Mouse (Mus musculus): ENCODE measurements around the gene Mgat1. TPM values are rescaled to one million over a fixed set of nuclear protein-coding genes. Genes with fewer than 3 reads are reported as not detected.

Mgat1 gene
- polyA plus RNA-seq, 1 experiment = 65.9 TPM

DNA sequence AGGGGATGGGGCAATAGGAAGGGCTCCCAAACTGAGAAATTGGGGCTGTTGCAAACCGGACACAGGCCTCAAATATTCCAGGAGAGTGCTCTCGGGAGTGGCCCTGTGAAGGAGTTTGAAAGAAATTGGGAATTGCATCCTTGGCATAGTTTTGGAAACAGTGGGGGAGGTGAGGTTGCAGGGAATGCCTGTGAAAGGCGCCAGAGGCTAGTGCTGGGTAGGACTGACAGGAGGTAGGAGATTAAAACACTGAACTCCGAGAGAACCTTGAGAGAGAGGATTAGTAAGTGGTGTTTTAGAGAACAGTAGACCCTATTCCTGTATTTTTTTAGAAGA, 572 bp downstream of the Mgat1 start:
- no peak for TF ChIP-seq CTCF (IDR thresholded peaks at IDR 0.05; ENCODE audit: borderline replicate concordance, extremely low read depth, insufficient read depth, insufficient read length)
- no peak for TF ChIP-seq POLR2A (IDR thresholded peaks at IDR 0.05; ENCODE audit: borderline replicate concordance, extremely low read depth, insufficient read depth, insufficient read length, poor library complexity, severe bottlenecking)

DNA sequence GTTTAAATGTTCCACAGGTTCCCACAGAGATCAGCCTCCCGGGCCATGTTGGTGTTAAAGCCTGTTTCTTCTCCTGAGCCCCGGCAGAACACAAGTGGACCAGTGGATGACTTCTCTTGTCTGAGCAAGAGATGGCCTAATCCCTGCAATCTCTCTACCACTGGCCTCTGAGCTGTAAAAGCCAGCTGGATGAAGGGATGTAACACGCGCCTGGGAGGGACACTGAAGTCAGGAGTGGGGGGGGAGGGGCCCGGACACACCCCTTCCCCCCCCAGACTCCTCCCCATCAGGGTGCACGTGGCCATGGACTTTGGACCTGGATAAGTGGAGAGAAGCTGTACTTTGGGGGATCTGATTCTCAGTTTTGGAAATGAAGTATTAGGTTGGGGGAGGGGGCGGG, 1.2 kb downstream of the Mgat1 start:
- DNase-seq (ENCODE audit: low read depth) = no peak
- TF ChIP-seq POLR2A (IDR thresholded peaks at IDR 0.05; ENCODE audit: borderline replicate concordance, extremely low read depth, insufficient read depth, insufficient read length, poor library complexity, severe bottlenecking) (no peak), CTCF (IDR thresholded peaks at IDR 0.05; ENCODE audit: borderline replicate concordance, extremely low read depth, insufficient read depth, insufficient read length) (no peak)

More for the DNA sequence above, 572 bp downstream of the Mgat1 start:
- no peak for DNase-seq (ENCODE audit: low read depth)

DNA sequence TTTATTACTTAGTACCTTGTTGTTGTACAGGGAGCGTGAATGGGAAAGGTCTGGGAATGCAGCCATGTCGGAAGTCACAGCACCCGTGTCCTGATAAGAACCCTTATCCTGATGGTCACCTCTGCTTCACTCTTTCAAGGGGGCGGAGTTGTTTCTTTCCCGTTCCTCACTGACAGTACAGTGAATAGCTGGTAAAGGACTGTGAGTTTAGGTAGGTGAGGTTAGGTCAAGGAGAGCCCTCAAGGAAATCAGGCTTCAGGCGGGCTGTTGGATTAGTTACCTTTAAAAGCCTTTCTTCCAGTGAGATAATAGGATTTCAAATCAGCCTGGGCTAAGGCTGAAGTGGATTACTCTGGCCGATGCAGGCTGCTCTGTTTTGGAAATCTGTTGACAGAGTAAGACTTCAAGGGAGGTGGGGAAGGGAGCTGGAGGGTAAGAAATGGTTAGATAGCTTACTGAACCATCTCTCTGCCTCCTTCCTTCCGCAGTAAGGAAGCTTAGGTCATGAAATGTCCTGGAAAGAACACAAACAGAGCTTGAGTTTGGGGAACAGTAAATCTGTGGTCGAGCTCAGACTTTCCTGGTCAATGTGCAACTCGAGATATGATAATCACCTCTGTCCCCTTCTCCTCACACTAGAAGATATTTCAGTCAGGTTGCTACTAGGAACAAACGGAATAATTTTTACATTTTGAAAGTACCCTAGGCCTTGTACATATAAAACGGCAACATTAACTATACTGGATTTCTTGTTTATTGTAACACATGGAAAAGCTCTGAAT, 1.8 kb downstream of the Mgat1 start:
- TF ChIP-seq CTCF (IDR thresholded peaks at IDR 0.05; ENCODE audit: borderline replicate concordance, extremely low read depth, insufficient read depth, insufficient read length) (no peak), POLR2A (IDR thresholded peaks at IDR 0.05; ENCODE audit: borderline replicate concordance, extremely low read depth, insufficient read depth, insufficient read length, poor library complexity, severe bottlenecking) (no peak)
- DNase-seq (ENCODE audit: low read depth) = no peak

DNA sequence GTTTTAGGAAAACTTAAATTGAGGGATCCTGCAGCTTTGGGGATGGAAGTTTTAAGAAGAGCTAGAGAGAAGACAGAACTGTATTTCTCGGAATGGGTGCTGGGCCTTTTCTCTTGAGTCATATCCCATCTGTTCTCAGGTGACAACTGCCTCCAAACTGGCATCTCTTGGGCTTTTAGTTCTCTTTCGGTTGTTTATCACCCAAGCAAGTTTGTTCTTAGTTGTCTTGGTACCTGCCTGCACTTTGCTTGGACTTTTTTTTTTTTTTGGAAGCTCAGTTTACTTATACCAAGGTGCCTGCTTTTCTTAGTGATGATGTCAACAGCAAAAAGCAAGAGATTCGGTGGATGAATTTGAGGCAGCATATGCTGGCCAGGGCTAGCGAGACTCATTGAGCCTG, 2.5 kb downstream of the Mgat1 start:
- TF ChIP-seq POLR2A (IDR thresholded peaks at IDR 0.05; ENCODE audit: borderline replicate concordance, extremely low read depth, insufficient read depth, insufficient read length, poor library complexity, severe bottlenecking) = no peak
- no peak for TF ChIP-seq CTCF (IDR thresholded peaks at IDR 0.05; ENCODE audit: borderline replicate concordance, extremely low read depth, insufficient read depth, insufficient read length)
- DNase-seq (ENCODE audit: low read depth) = no peak

DNA sequence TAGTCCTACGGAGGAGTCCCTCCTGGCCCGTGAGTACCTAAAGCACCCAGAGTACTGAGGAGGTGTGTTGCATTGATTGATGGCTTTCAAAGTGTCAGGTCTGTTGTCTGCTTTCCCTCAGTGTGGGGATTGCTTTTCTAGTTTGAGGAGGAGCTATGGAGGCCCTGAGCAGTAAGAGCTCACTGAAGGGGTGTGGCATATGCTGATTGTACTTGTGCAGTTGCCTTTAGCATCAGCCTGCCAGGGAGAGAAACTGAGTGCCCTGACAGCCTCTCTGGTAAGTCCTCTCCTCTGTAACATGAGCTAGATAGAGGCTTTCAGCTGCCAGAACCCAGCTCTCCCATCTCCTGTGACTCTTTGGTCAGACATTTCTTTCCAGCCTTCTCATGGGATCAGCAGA, 3.3 kb downstream of the Mgat1 start:
- DNase-seq (ENCODE audit: low read depth) = no peak
- TF ChIP-seq POLR2A (IDR thresholded peaks at IDR 0.05; ENCODE audit: borderline replicate concordance, extremely low read depth, insufficient read depth, insufficient read length, poor library complexity, severe bottlenecking) (no peak), CTCF (IDR thresholded peaks at IDR 0.05; ENCODE audit: borderline replicate concordance, extremely low read depth, insufficient read depth, insufficient read length) (no peak)

DNA sequence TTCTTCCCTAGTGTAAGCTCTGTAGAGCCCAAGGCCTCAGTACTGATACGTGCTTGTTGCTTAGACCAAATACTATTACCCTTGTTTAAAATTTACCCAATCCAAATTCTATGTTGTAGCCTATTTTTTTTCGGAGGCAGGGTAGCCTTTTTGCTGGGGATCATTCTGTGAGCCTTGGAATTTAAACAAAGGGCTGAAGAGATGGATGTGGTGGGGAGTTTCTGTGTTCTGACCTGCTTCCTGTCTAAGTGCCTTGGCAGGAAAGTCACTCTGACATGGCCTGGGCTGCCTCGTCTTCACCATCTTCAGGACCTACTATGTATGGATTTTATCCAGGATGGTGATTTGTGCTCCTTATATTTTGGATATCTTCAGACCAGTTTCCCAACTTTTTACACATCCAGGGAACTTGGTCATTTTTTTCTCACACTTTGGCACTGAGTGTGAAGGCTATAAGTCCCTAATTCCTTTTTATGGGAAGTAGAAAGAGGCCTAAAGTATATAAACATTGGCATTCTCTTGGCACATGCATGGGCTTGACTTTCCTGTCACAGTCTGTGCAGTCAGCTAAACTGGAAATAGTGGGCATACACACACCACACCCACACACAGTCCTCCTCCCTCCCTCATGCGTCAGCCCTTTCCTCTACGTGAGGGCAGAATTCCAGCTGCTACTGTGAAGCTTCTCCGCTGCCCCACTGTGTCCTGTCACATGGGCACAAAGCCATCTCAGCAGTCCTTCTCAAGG, 4.4 kb downstream of the Mgat1 start:
- DNase-seq (ENCODE audit: low read depth) = no peak
- TF ChIP-seq CTCF (IDR thresholded peaks at IDR 0.05; ENCODE audit: borderline replicate concordance, extremely low read depth, insufficient read depth, insufficient read length) (no peak), POLR2A (IDR thresholded peaks at IDR 0.05; ENCODE audit: borderline replicate concordance, extremely low read depth, insufficient read depth, insufficient read length, poor library complexity, severe bottlenecking) (no peak)

DNA sequence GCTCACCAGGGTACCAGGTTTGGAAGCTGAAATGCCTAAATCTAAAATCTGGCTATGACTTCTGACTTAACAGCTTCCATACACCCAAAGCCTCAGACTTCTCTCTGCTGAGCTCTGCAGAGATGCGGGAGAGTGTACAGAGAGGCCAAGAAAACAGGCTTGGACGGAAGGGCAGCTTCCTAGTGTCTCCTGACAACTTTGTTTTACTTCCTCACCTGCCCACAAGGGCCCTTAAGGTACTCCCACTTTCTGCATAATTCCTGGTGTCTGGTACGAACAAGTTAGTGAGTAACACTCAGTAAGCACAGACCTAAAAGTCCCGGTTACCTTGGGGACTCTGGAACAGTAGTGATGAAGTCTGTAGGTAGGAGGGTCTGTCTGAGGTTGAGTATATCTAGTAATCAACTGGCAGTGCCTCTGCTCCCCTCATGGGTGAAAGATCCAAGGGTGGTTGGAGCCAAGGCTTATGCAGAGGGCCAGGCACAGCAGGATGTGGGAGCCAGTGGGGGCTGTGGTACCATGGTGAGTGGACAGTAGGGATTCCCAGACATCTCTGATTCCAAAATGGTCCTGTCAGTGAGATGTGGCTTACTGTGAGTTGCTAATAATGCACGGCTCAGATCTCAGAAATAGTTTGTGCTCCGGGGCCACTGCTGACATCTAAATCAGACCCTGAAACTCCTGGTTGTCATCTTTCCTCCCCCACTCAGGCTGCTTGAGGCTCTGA, 5.1 kb downstream of the Mgat1 start:
- DNase-seq (ENCODE audit: low read depth) = no peak
- no peak for TF ChIP-seq CTCF (IDR thresholded peaks at IDR 0.05; ENCODE audit: borderline replicate concordance, extremely low read depth, insufficient read depth, insufficient read length)
- no peak for TF ChIP-seq POLR2A (IDR thresholded peaks at IDR 0.05; ENCODE audit: borderline replicate concordance, extremely low read depth, insufficient read depth, insufficient read length, poor library complexity, severe bottlenecking)

DNA sequence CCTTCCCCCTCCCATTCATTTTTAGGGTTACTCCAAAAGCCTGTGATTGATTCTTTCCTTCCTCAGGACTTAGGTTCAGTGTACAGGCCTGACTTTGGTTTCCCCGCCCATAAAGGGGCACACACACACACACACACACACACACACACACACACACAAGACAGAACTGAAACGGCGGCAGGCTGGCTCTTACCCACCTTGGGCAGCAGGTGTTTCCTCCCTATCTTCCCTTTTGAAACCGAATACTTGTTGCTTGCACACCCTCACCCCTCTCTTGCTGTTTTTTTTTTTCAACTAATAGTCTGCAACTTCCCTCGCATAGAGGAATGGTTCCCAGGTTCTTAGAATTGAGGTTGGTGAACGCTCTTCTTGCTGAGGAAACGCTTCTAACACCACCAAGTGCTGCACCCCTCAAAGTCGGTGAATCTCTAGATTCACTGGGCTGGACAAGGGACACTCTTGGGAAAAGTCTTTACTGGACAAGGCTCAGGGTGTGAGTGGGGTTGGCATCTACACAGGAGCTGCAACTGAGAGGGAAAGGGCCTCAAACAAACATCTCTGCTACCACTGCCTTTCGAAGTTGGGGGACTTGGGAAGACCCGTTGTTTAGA, 5.9 kb downstream of the Mgat1 start:
- no peak for TF ChIP-seq POLR2A (IDR thresholded peaks at IDR 0.05; ENCODE audit: borderline replicate concordance, extremely low read depth, insufficient read depth, insufficient read length, poor library complexity, severe bottlenecking)
- no peak for TF ChIP-seq CTCF (IDR thresholded peaks at IDR 0.05; ENCODE audit: borderline replicate concordance, extremely low read depth, insufficient read depth, insufficient read length)
- peak; percentile 17 for DNase-seq (ENCODE audit: low read depth)

DNA sequence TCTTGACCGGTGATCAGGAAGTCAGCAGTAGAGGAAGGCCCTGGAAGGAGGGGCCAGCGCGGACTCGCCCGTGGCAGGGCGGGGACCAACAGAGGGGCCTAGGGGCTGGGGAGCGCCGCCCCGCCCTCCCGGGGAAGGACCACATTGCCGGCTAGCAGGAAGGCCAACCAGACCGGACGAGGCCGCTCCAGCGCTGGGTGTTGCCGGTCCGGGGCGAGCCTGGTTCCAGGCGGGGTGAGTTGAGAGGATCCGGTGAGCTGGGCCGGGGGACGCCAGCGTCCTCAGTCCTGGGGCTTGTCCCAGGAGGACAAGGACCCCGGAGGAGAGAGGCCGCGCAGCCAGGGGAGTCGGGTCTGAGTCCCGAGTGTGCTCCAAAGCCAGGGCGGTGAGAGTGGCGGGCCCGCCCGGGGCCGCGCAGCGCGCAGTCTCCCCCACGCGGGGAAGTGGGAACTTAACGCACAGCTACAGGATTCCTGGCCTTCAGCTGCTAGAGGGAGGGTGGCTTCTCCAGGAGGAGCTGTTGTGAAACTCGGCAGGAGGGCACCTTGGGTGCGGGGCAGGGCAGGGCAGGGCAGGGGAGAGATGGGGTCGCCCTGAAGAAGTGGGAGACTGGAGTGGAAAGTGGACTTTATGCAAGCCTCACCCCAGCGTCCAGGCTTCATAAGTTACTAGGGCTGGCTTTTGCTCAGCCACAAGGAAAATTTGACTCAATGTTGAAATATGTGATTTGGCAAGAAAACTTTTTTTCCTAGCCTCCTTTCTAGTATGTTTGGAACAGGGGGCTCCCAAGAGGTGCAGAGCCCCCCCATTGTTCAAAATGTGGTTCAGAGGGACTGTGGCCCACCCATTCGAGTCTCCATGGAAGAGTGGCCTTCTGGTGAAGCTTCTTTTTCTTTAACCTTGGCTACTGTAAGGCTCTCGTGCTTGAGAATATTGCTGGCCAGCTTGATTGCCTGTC, 6.7 kb downstream of the Mgat1 start:
- TF ChIP-seq CTCF (IDR thresholded peaks at IDR 0.05; ENCODE audit: borderline replicate concordance, extremely low read depth, insufficient read depth, insufficient read length) (no peak), POLR2A (IDR thresholded peaks at IDR 0.05; ENCODE audit: borderline replicate concordance, extremely low read depth, insufficient read depth, insufficient read length, poor library complexity, severe bottlenecking) (0 out of 2 replicates have a peak, but pooled peaks have one; percentile 11)
- DNase-seq (ENCODE audit: low read depth) = peak; percentile 79

DNA sequence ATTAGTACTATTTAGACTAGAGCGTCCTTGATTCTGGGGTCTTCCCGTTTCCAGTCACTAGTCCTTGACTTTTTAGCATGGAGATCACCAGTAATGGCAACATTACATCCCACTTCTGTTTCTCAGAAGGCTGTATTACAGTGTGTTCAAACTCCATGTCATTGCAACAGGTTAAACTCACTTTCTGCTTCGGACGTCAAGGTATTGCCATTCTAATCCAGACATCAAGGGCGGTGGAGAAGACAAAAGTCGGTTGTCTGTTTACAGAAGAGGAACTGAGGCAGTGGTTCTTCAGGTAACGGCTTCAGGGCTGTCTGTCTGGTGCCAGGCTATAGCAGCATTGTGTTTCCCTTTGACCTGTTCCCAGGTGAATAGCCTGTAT, 7.4 kb downstream of the Mgat1 start:
- TF ChIP-seq POLR2A (IDR thresholded peaks at IDR 0.05; ENCODE audit: borderline replicate concordance, extremely low read depth, insufficient read depth, insufficient read length, poor library complexity, severe bottlenecking) (no peak), CTCF (IDR thresholded peaks at IDR 0.05; ENCODE audit: borderline replicate concordance, extremely low read depth, insufficient read depth, insufficient read length) (no peak)
- DNase-seq (ENCODE audit: low read depth) = no peak

Measured in brain, embryonic 14.5 days (tissue).